Mouse (Mus musculus) frontal cortex, postnatal 25 days (tissue): Measurements from ENCODE around the gene Gm49673.
A peak's percentile ranks its signal among the peaks of the same experiment; 100 is the strongest.
"Not testable (repeated sequence)": the region's sequence is repeated elsewhere in the genome, so short reads cannot be mapped to it uniquely, and the experiment has no call there.

ENCODE experiments used
- DNase-seq, 2 experiments: peaks; one replicate each; pipeline ENCODE4 v3.0.0; 2022; ENCODE audit warnings: low spot score in 2 of 2

The Gm49673 gene

GRCm38 (mm10) chr17:8147439-8148316 lies at the start of gene Gm49673, which contains the start of gene Rnaset2a:
Gene Gm49673 (minus strand): TSS chr17:8147788.
Gene Rnaset2a (minus strand): TSS chr17:8148097.
- DNase-seq, result not testable (repeated sequence)

GRCm38 (mm10) chr17:8195685-8196376 lies 48.2 kb upstream of the Gm49673 start:
- no peak for DNase-seq

- DNase-seq, result no peak
Observed at GRCm38 (mm10) chr17:8193678-8194077, 46.1 kb upstream of the Gm49673 start.

- DNase-seq, result no peak
Observed at GRCm38 (mm10) chr17:8184217-8184616, 36.6 kb upstream of the Gm49673 start.

DNA sequence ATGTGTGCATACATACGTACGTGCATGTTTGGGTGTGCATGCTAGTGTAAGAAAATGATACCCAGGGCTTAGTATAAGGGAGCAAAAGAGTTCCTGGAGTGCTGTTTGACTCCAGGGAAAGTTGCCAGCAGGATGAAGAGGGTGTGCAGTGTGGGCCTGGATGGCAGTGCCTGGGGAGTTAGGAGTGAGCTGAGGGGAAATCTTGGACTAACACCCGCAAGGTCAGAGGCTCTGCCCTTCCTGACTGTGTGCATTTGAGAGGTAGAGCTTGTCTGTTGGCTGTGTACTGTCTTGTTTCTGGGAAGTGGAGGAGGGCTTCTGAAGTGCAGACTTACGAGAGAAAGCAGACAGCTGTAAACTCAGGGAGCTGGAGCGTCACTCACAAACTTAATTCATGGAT lies 36.2 kb upstream of the Gm49673 start:
- no peak for DNase-seq

- no peak for DNase-seq
Observed at GRCm38 (mm10) chr17:8177090-8177489, 29.5 kb upstream of the Gm49673 start.

DNA sequence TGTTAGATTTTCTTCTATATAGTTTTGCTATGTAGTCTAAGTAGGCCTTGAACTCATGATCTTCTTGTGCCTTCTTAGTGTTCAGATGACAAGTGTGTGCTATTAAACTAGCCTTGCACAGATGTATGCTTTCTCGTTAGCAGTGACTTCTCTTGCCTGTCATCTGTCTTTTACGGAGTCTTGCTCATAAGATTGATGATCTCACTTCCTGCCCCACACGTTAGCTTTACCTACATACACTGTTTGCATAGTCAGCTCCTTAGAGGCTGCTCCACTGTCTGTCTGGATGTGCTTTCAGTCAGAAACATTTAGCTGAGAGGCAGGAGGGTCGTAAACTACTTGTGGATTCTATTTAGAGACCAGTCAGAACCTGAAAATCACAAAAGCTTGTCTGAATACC lies 23.5 kb upstream of the Gm49673 start:
- DNase-seq, result no peak

- no peak for DNase-seq
Observed at GRCm38 (mm10) chr17:8170331-8170730, 22.7 kb upstream of the Gm49673 start.

DNA sequence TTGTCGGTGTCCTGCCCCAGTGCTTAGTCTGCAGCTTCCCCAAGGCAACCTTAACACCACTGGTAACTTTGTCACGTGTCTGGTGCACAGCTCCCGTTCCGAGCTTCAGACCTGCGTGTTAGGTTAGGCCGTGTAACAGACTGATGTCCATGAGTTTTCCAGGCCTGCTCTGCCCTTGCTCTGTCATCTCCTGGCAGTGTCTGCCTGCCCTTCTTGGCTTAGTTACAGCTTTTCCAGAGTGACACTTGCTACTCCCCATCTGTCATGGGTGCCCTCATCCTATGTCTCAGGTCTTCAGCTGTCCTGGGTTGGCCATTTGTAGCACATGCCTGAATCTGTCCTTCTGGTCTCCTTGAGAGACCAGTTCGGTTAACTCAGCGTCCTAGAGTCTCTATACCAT lies 19.8 kb upstream of the Gm49673 start:
- DNase-seq, result not testable (repeated sequence)

- DNase-seq, result not testable (repeated sequence)
Observed at GRCm38 (mm10) chr17:8166454-8166853, 18.9 kb upstream of the Gm49673 start.

GRCm38 (mm10) chr17:8165977-8166376 lies 18.4 kb upstream of the Gm49673 start:
- DNase-seq, result not testable (repeated sequence)

GRCm38 (mm10) chr17:8165608-8165945 lies 18.0 kb upstream of the Gm49673 start:
- DNase-seq, result not testable (repeated sequence)

- DNase-seq, result peak; percentile 61 to 69
Observed at GRCm38 (mm10) chr17:8164701-8165607, 17.4 kb upstream of the Gm49673 start, which contains the start of gene Fgfr1op. Gene Fgfr1op (plus strand): TSS chr17:8165501.

DNA sequence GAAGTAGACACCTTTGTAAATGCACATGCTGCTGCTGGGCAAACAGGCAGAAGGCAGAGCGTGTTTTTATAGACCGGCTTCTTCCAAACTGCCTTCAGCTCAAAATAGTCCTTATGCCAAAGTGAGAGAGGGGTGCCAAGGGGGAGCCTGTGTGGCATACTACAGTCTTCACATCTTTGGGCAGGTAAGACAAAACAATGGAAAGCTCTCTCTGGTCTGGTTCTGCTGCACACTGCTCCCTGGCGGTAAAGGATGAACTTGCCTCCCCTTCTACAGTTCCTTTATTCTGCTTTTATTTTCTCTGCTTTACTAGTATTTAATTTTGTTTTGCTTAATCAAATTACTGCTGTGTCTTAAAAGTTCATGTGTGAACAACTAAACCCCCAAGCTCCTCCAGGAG lies 13.4 kb upstream of the Gm49673 start:
- DNase-seq, result not testable (repeated sequence)

DNA sequence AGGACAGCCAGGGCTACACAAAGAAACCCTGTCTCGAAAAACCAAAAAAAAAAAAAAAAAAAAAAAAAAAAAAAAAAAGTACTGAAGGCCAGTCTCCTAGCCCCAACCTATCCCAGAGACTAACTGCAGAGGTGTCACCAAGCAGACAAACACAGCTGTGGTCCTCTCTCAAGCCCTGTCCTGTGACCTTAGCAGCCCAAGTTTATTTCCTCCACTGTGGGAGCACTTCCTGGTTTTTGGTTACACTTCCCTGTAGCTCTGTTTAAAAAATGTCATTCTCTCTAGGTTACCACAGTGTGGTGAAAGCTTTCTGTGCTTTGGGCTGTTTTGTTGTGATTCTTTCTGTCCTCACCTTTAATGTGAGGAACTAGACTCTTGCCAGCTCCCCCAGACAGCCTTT lies 11.0 kb upstream of the Gm49673 start:
- not testable (repeated sequence) for DNase-seq

DNA sequence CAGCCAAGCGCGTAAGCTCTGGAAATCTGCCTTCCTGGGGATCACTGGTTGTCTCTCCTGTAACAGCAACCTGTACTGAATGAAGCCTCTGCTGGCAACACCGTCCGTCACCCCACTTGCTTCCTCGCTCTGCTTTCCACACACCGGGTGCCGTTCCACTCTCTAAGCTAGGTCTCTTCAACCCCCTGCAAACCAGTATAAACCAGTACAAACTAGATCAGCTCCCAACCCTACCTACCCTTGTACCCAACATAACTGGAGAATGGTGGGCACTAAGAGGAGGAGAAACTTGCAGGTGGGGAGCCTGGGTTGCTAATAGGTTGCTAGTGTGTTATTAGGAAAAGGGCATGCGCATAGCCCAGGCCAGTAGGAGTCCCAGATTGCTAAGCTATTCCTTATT lies 8.4 kb upstream of the Gm49673 start:
- DNase-seq, result not testable (repeated sequence)

DNA sequence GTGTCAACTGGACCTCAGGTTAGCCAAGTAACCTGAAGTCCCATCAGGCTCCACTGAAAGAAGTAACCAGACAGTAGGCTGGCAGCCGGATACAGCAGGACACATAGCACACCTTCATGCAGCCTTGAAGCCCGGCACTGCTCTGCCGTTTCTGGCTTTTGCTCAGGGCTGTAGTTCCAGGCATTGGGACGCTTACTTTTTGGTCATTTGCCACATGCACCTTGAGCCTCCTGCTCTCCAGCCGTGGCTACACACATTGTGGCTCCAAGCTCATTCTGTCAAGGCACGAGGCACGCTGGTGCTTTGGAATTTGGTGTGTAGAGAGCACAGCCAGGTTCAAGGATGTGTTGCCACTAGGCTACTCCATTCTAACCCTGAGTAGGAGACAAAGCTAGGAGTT lies 7.4 kb upstream of the Gm49673 start:
- not testable (repeated sequence) for DNase-seq

GRCm38 (mm10) chr17:8146931-8147330 lies 657 bp downstream of the Gm49673 start:
- not testable (repeated sequence) for DNase-seq

DNA sequence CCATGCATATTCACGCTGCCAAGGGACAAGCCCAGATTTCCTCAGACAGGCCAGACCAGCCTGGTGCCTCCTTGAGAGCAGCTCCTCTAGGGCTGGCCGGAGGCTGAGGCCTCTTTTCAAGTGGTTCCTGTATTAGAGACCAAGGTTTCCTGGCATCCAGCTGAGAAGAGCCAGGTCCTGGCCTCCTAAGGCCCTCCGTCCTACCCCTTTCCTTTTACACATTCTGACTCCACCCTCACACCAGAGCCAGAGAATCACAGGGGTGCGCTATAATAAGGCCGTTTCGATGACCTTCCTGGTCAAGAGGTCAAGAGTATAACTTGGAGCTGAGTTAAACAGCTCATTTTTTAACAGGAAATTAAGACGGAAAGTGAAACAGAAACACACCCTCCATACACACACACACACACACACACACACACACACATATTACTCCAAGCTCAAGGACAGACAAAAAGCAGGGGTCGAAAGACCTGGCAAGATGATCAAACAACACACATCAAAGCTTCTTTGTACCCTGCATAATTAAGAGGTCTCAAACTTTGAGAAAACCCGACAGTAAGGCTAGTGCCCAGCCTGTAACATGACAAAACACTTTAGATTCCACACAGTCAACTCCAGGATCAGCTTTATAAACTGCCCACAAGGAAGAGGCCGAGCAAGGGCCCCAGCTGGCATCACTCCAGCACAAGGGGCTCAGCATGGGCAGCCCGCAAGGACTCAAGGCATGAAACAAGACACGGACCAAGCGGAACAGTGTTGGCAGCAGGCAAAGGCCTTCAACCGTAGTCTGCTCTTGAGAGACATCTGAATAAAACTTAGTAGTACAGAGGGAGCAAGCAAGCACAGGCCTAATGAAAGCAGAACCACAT lies 3.5 kb downstream of the Gm49673 start:
- not testable (repeated sequence) for DNase-seq

DNA sequence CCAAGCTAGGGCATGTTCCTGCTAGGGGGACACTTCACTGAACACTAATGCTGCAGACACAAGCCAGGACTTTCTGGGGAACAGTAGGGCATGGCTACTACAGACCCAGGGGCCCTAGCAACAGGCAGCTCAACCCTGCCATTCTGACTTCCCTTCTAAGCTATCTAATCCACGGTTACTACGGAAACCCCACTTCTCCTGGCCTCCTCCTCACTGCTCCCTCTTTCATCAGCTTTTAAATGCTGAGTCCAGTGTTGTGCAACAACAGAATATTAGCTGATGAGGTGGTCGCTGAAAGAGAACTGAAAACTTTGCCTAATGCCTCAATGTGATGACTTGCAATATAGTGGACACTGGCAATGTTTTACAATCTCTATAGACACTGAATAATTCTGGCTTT lies 7.4 kb downstream of the Gm49673 start:
- not testable (repeated sequence) for DNase-seq

- DNase-seq, result not testable (repeated sequence)
Observed at GRCm38 (mm10) chr17:8138116-8138515, 9.5 kb downstream of the Gm49673 start.
